29 mouse cellular contexts compared by ENCODE assay signal in genomic region chr1:183067807-183068206, GRCm38 (mm10).
DNase-seq lines count a peak whose midpoint lies in the region; ATAC-seq lines count a peak whose summit lies in the region.
"Had no signal": no experiment of that assay in that cellular context is flagged by ENCODE, and none has a peak within 500 bp of the region (broad histone marks: within the 10 kb centered on the region; RNA-seq: fewer than 3 reads in every experiment).

No protein-coding gene starts in this region.

- no peaks in the 10 kb centered on the region for H3K27me3 ChIP-seq in forebrain, embryonic 11.5 days (ENCODE audit: control insufficient read depth, insufficient read depth, low read length)
- H3K27me3 ChIP-seq in forebrain, embryonic 10.5 days (ENCODE audit: poor library complexity, severe bottlenecking): no peaks in the 10 kb centered on the region
- peaks cover 3% of the 10 kb centered on the region; the same call in 1 of the 2 replicates for H3K27me3 ChIP-seq in hindbrain, embryonic 15.5 days
- H3K27me3 ChIP-seq in hindbrain, embryonic 11.5 days (ENCODE audit: control insufficient read depth, insufficient read depth, low read length): no peaks in the 10 kb centered on the region
- H3K27me3 ChIP-seq: embryonic facial prominence, embryonic 15.5 days; heart, embryonic 12.5 days; kidney, embryonic 15.5 days; limb, embryonic 12.5 days; liver, embryonic 15.5 days; midbrain, embryonic 15.5 days; Patski had no signal

- no peak overlapping the region for H3K27ac ChIP-seq in forebrain, embryonic 11.5 days (ENCODE audit: low read depth, low read length)
- no peak overlapping the region for H3K27ac ChIP-seq in forebrain, embryonic 10.5 days
- H3K27ac ChIP-seq in hindbrain, embryonic 15.5 days (replicated peaks): no peak overlapping the region
- no peak overlapping the region for H3K27ac ChIP-seq in hindbrain, embryonic 11.5 days (ENCODE audit: low read depth, low read length)
- H3K27ac ChIP-seq: embryonic facial prominence, embryonic 10.5 days; embryonic facial prominence, embryonic 15.5 days; forebrain, embryonic 15.5 days; kidney, embryonic 15.5 days; limb, embryonic 12.5 days; liver, embryonic 15.5 days; midbrain, embryonic 15.5 days had no signal

- H3K4me2 ChIP-seq in forebrain, embryonic 11.5 days (ENCODE audit: low read depth, low read length, severe bottlenecking): no peak overlapping the region
- no peak overlapping the region for H3K4me2 ChIP-seq in hindbrain, embryonic 15.5 days
- no peak overlapping the region for H3K4me2 ChIP-seq in hindbrain, embryonic 11.5 days (replicated peaks; ENCODE audit: low read depth, low read length)
- H3K4me2 ChIP-seq: embryonic facial prominence, embryonic 15.5 days; forebrain, embryonic 15.5 days; heart, embryonic 12.5 days; kidney, embryonic 15.5 days; limb, embryonic 12.5 days; liver, embryonic 15.5 days; lung, embryonic 14.5 days; midbrain, embryonic 15.5 days had no signal

- ATAC-seq in forebrain, embryonic 11.5 days (replicated peaks; ENCODE audit: low FRiP score): no peak
- 0 out of 2 replicates have a peak, but pooled peaks have one; percentile 38 for ATAC-seq in hindbrain, embryonic 15.5 days (ENCODE audit: low FRiP score, low read depth)
- ATAC-seq in hindbrain, embryonic 11.5 days (ENCODE audit: low FRiP score): no peak
- no peak for ATAC-seq in cerebellum, adult (ENCODE audit: insufficient number of reproducible peaks, low FRiP score, low TSS enrichment)
- ATAC-seq: forebrain, embryonic 15.5 days; midbrain, embryonic 15.5 days; Patski had no signal

- H3K4me1 ChIP-seq in forebrain, embryonic 11.5 days (replicated peaks; ENCODE audit: control insufficient read depth, insufficient read depth, low read length): no peaks in the 10 kb centered on the region
- no peaks in the 10 kb centered on the region for H3K4me1 ChIP-seq in forebrain, embryonic 10.5 days
- H3K4me1 ChIP-seq in hindbrain, embryonic 15.5 days (replicated peaks): no peaks in the 10 kb centered on the region
- H3K4me1 ChIP-seq in hindbrain, embryonic 11.5 days (replicated peaks; ENCODE audit: control insufficient read depth, insufficient read depth, low read length): no peaks in the 10 kb centered on the region
- H3K4me1 ChIP-seq: forebrain, embryonic 15.5 days; liver, embryonic 15.5 days; midbrain, embryonic 15.5 days had no signal

- WGBS in forebrain, embryonic 11.5 days: 80% methylated on average over 7 of the region's 7 CpGs
- WGBS in forebrain, embryonic 10.5 days: 89% methylated on average over 7 of the region's 7 CpGs
- WGBS in hindbrain, embryonic 15.5 days: 73% methylated on average over 7 of the region's 7 CpGs
- WGBS in hindbrain, embryonic 11.5 days: 88% methylated on average over 7 of the region's 7 CpGs

- intact Hi-C loops in heart, postnatal 25 days (cut with DNase I): no loop called here

- H3K4me3 ChIP-seq in forebrain, embryonic 11.5 days (ENCODE audit: low read depth, low read length): no peak overlapping the region
- H3K4me3 ChIP-seq in forebrain, embryonic 10.5 days: no peak overlapping the region
- H3K4me3 ChIP-seq in hindbrain, embryonic 15.5 days: no peak overlapping the region
- H3K4me3 ChIP-seq in hindbrain, embryonic 11.5 days (ENCODE audit: low read depth, low read length): no peak overlapping the region
- H3K4me3 ChIP-seq: embryonic facial prominence, embryonic 10.5 days; embryonic facial prominence, embryonic 15.5 days; forebrain, embryonic 15.5 days; heart, embryonic 12.5 days; kidney, embryonic 15.5 days; limb, embryonic 12.5 days; liver, embryonic 15.5 days; midbrain, embryonic 15.5 days had no signal

- no peaks in the 10 kb centered on the region for H3K36me3 ChIP-seq in forebrain, embryonic 11.5 days (ENCODE audit: control insufficient read depth, insufficient read depth, low read length)
- no peaks in the 10 kb centered on the region for H3K36me3 ChIP-seq in forebrain, embryonic 10.5 days (replicated peaks)
- H3K36me3 ChIP-seq in hindbrain, embryonic 15.5 days: no peaks in the 10 kb centered on the region
- no peaks in the 10 kb centered on the region for H3K36me3 ChIP-seq in hindbrain, embryonic 11.5 days (ENCODE audit: control insufficient read depth, insufficient read depth, low read length)
- H3K36me3 ChIP-seq: embryonic facial prominence, embryonic 10.5 days; embryonic facial prominence, embryonic 15.5 days; forebrain, embryonic 15.5 days; G1E; heart, embryonic 12.5 days; kidney, embryonic 15.5 days; limb, embryonic 12.5 days; liver, embryonic 15.5 days; midbrain, embryonic 15.5 days had no signal

- DNase-seq in forebrain, embryonic 11.5 days (ENCODE audit: low spot score): peak; percentile 40
- no peak for DNase-seq in forebrain, embryonic 10.5 days (ENCODE audit: extremely low spot score, low spot score)
- peak; percentile 34 to 44 for DNase-seq in heart, adult 18-20 months
- DNase-seq in heart, postnatal 25 days (ENCODE audit: low spot score): no peak
- DNase-seq in hindbrain, embryonic 11.5 days (ENCODE audit: low spot score): no peak
- peak; percentile 31 for DNase-seq in adipocyte (ENCODE audit: low spot score)
- DNase-seq: adrenal gland, postnatal 36 days; cerebellum, adult 8-10 months; cerebellum, postnatal 25 days; gastrocnemius, postnatal 36 days; kidney, adult 18-20 months; kidney, postnatal 25 days; lung, embryonic 14.5 days; lung, postnatal 14 days; right cerebral cortex, adult 18-20 months; thymus, adult 2 months; thymus, postnatal 36 days had no signal

- H3K9ac ChIP-seq in forebrain, embryonic 11.5 days (ENCODE audit: low read length): no peak overlapping the region
- no peak overlapping the region for H3K9ac ChIP-seq in hindbrain, embryonic 15.5 days
- H3K9ac ChIP-seq in hindbrain, embryonic 11.5 days (ENCODE audit: low read depth, low read length): no peak overlapping the region
- H3K9ac ChIP-seq: embryonic facial prominence, embryonic 15.5 days; forebrain, embryonic 15.5 days; heart, embryonic 12.5 days; kidney, embryonic 15.5 days; limb, embryonic 12.5 days; liver, embryonic 15.5 days; lung, embryonic 14.5 days; midbrain, embryonic 15.5 days had no signal

- H3K9me3 ChIP-seq in forebrain, embryonic 11.5 days (ENCODE audit: control insufficient read depth, low read length): no peaks in the 10 kb centered on the region
- H3K9me3 ChIP-seq in forebrain, embryonic 10.5 days: no peaks in the 10 kb centered on the region
- H3K9me3 ChIP-seq in hindbrain, embryonic 15.5 days: no peaks in the 10 kb centered on the region
- H3K9me3 ChIP-seq in hindbrain, embryonic 11.5 days (ENCODE audit: control insufficient read depth, low read length): no peaks in the 10 kb centered on the region
- H3K9me3 ChIP-seq: embryonic facial prominence, embryonic 10.5 days; embryonic facial prominence, embryonic 15.5 days; forebrain, embryonic 15.5 days; G1E; heart, embryonic 12.5 days; kidney, embryonic 15.5 days; limb, embryonic 12.5 days; liver, embryonic 15.5 days; midbrain, embryonic 15.5 days had no signal

Comparison
In these comparisons a context has a peak if more than half of its experiments do, and no peak if none do; other contexts are left out.
1. DNase-seq: peak in forebrain, embryonic 11.5 days (single experiment), heart, adult 18-20 months (2 of 2) and adipocyte (single experiment); none in forebrain, embryonic 10.5 days (single experiment), heart, postnatal 25 days (single experiment) and hindbrain, embryonic 11.5 days (single experiment).